Mouse (Mus musculus): ENCODE data around the gene Fancg.

- no peak for TF ChIP-seq GATA1 (IDR thresholded peaks at IDR 0.05; ENCODE audit: borderline replicate concordance, low read length)
- no peak for TF ChIP-seq FLI1 (IDR thresholded peaks at IDR 0.05; ENCODE audit: low read length)
These were observed 37.4 kb downstream of the Fancg start for GRCm38 (mm10) chr4:42972952-42973351.

All from megakaryocyte, embryonic 14.5 days (primary cell).